Mouse (Mus musculus): ENCODE measurements around the gene Ap3d1. TPM values are rescaled to one million over a fixed set of nuclear protein-coding genes. Genes with fewer than 3 reads are reported as not detected.

Ap3d1 gene
- polyA plus RNA-seq, 1 experiment from 2014 or later = 68.4 TPM

DNA sequence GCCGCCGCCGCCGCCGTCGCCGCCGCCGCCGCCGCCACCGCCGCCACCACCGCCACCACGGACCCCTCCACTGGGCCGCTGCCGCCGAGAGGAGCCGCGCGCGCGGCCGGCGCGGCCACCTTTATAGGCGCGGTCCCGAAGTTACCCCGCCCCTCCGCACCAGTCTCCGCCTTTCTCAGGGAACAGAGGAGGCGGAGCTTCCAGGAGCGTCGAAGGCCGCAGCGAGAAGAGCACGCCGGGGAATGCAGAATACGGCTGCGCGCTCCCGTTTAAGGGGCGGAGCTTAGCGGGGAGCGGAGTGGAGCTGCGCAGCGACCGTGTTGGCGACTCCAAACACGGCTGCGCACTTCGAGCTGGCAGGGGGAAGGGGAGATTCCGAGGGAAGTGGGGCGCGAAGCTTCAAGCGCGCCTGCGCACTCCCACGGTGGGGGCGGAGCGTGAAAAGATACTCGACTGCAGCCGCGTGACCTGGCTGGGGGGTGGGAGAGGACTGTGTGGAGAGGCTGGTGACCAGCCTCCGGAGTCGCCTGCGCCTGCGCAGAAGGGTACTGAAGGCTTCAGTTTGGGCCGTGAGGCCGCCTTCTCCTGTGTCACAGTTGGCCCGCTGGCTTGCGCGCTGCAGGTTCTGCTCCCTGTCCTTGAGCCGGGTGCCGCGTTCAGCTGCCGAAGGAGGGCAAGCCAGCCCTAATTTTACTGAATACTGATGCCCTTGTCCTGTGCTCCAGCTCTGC, 65.7 kb downstream of the Ap3d1 start:
- WGBS = under 1% methylated on average over 50 of the region's 78 CpGs
- no peaks in the 10 kb centered on the region for H3K36me3 ChIP-seq (ENCODE audit: control insufficient read depth, insufficient read depth, low read length)
- H3K4me2 ChIP-seq = peak overlapping the region; percentile 92
- H3K4me1 ChIP-seq (ENCODE audit: control insufficient read depth, insufficient read depth, low read length) = peaks cover 37% of the 10 kb centered on the region
- DNase-seq (ENCODE audit: low spot score, missing footprints) (peak; percentile 100), ATAC-seq (ENCODE audit: low FRiP score) (peak; percentile 94)
- H3K27ac ChIP-seq (ENCODE audit: low read depth, low read length) = peak overlapping the region; percentile 90
- no peaks in the 10 kb centered on the region for H3K27me3 ChIP-seq (ENCODE audit: control insufficient read depth, insufficient read depth, low read length)
- no peaks in the 10 kb centered on the region for H3K9me3 ChIP-seq (ENCODE audit: control insufficient read depth, low read length)
- peak overlapping the region; percentile 98 for H3K4me3 ChIP-seq (ENCODE audit: low read depth, low read length)
- peak overlapping the region; percentile 97 for H3K9ac ChIP-seq (ENCODE audit: low read length)

DNA sequence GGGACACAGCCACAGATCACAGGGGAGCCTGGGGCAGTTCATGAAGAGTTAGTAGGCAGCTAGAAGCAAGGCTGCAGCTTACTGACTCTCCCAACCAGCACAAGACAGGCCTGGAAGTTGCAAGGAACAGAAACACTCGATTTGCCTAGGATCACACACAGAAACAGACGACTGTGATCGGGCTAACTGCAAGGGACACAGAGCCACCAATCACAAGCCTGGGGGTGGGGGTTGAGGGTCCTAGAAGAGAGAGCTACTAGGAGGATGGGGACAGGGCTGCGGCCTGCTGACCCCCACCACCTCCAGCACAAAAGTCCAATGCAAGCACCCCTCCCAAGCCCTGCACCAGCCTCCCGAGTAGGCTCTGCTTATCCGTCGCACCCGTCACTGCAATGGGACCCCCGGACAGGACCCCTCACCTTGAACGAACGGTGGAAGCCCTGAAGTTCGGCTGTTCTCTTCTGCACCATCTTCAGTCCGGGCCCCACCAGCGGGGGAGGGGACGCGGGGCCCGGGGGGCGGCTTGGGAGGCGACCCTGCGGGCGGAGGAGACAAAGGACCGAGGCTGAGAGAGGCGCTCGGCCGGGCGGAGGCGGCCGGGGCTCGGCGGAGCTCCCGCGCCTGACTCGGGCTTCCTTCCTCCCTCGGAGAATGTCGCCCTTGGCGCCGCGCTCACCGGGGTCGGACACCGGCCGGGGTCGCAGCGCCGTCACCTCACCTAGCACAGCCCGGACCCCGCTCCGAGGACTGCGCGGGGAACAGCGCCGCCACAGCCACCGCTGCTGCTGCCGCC, 66.5 kb downstream of the Ap3d1 start:
- Histone ChIP-seq H3K36me3 (ENCODE audit: control insufficient read depth, insufficient read depth, low read length) (peaks cover 4% of the 10 kb centered on the region; the same call in 1 of the 2 replicates), H3K9me3 (ENCODE audit: control insufficient read depth, low read length) (no peaks in the 10 kb centered on the region), H3K27ac (ENCODE audit: low read depth, low read length) (peak overlapping the region; percentile 59), H3K9ac (ENCODE audit: low read length) (peak overlapping the region; percentile 97), H3K4me3 (ENCODE audit: low read depth, low read length) (peak overlapping the region; percentile 98), H3K4me1 (ENCODE audit: control insufficient read depth, insufficient read depth, low read length) (peaks cover 37% of the 10 kb centered on the region), H3K27me3 (ENCODE audit: control insufficient read depth, insufficient read depth, low read length) (no peaks in the 10 kb centered on the region), H3K4me2 (peak overlapping the region; percentile 92)
- under 1% methylated on average over 44 of the region's 54 CpGs for WGBS
- DNase-seq (ENCODE audit: low spot score, missing footprints) (peak; percentile 93), ATAC-seq (ENCODE audit: low FRiP score) (peak; percentile 49)

DNA sequence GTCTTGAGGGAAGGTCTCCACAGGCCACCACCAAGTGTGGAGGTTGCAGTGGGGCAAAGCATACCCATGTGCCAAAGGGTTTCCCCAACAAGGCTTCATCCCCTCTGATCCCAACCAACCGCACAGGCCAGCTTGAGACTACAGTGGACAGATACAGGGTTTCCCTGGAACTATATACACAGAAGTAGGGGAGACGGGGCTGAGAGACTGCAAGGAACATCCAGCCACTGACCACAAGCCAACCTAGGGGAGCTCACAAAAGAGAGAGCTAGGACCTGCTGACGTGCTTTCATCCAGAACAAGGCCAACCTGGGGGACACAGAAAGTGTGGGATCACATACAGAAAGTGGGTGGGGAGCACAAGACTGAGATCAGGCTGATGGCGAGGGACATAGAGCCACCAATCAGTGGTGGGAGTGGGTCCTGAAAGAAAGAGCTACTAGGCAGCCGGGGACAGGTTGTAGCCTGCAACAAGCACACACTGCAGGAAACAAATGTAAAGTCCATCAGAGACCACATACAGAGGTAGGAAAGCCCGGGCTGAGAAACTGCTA, 67.1 kb downstream of the Ap3d1 start:
- peaks cover 8% of the 10 kb centered on the region for H3K36me3 ChIP-seq (ENCODE audit: control insufficient read depth, insufficient read depth, low read length)
- peak overlapping the region; percentile 97 for H3K9ac ChIP-seq (ENCODE audit: low read length)
- peaks cover 37% of the 10 kb centered on the region for H3K4me1 ChIP-seq (ENCODE audit: control insufficient read depth, insufficient read depth, low read length)
- H3K27ac ChIP-seq (ENCODE audit: low read depth, low read length) = peak overlapping the region; percentile 59; the same call in 1 of the 2 replicates
- H3K4me2 ChIP-seq = peak overlapping the region; percentile 92
- DNase-seq (ENCODE audit: low spot score, missing footprints) (no peak), ATAC-seq (ENCODE audit: low FRiP score) (no peak)
- WGBS = 24% methylated on average over 6 of the region's 6 CpGs
- no peaks in the 10 kb centered on the region for H3K27me3 ChIP-seq (ENCODE audit: control insufficient read depth, insufficient read depth, low read length)
- no peaks in the 10 kb centered on the region for H3K9me3 ChIP-seq (ENCODE audit: control insufficient read depth, low read length)
- H3K4me3 ChIP-seq (ENCODE audit: low read depth, low read length) = peak overlapping the region; percentile 98

DNA sequence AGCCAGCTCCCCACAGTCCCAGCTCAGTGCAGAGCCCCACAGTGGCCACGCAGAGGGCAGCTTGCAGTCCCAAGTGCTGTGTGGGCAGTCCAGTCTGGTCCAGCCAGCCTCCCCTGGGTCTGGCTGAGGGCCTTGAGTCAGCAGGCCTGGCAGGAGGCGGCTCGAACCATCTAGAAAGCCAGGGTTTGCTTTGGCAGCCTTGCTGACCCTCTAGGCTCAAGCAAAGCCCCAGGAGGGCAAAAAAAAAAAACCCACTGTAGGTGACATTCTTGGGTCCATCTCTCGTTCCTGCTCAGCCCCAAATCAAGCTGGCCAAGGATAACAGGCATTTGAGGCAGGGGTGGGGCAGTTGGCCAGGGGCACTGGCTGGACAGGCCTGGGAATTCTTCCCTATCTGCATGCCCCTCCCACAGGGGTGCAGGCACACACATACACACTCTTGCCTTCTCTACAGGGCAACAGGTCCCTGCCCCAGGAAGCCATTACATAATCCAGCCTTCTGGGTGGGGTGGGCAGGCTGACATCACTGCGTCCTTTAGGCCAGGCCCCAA, 67.8 kb downstream of the Ap3d1 start:
- no peak for DNase-seq (ENCODE audit: low spot score, missing footprints)
- Histone ChIP-seq H3K4me1 (ENCODE audit: control insufficient read depth, insufficient read depth, low read length) (peaks cover 37% of the 10 kb centered on the region), H3K9ac (ENCODE audit: low read length) (peak overlapping the region; percentile 97), H3K4me2 (peak overlapping the region; percentile 92), H3K27ac (ENCODE audit: low read depth, low read length) (no peak overlapping the region), H3K36me3 (ENCODE audit: control insufficient read depth, insufficient read depth, low read length) (peaks cover 15% of the 10 kb centered on the region), H3K9me3 (ENCODE audit: control insufficient read depth, low read length) (no peaks in the 10 kb centered on the region), H3K4me3 (ENCODE audit: low read depth, low read length) (peak overlapping the region; percentile 98), H3K27me3 (ENCODE audit: control insufficient read depth, insufficient read depth, low read length) (no peaks in the 10 kb centered on the region)
- no peak for ATAC-seq (ENCODE audit: low FRiP score)
- WGBS = 72% methylated on average over 5 of the region's 5 CpGs

DNA sequence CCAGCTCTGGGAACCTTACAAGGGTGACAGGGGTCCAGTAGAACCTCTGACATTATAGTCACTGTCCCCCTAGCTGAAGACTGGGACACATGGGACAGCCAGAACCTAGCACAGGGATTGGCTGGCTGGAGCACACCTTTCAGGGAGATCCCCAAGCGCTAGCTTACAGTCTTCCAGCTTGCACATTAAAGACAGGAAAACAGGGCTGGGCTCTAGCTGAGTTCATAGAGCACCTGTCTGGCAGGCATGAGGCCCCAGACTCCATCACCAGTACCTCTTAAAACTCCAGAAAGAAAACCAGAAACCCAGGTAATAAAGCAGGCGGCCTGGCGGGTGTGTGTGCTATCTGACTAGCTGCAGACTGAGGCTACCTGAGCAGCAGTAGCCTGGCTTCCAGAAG, 68.4 kb downstream of the Ap3d1 start:
- H3K4me1 ChIP-seq (ENCODE audit: control insufficient read depth, insufficient read depth, low read length) = peaks cover 33% of the 10 kb centered on the region
- peak overlapping the region; percentile 92; the same call in 1 of the 2 replicates for H3K4me2 ChIP-seq
- no peak overlapping the region for H3K4me3 ChIP-seq (ENCODE audit: low read depth, low read length)
- H3K9ac ChIP-seq (ENCODE audit: low read length) = peak overlapping the region; percentile 97
- no peak overlapping the region for H3K27ac ChIP-seq (ENCODE audit: low read depth, low read length)
- 92% methylated on average over 3 of the region's 3 CpGs for WGBS
- H3K9me3 ChIP-seq (ENCODE audit: control insufficient read depth, low read length) = no peaks in the 10 kb centered on the region
- DNase-seq (ENCODE audit: low spot score, missing footprints) = no peak
- no peak for ATAC-seq (ENCODE audit: low FRiP score)
- no peaks in the 10 kb centered on the region for H3K27me3 ChIP-seq (ENCODE audit: control insufficient read depth, insufficient read depth, low read length)
- H3K36me3 ChIP-seq (ENCODE audit: control insufficient read depth, insufficient read depth, low read length) = peaks cover 20% of the 10 kb centered on the region

DNA sequence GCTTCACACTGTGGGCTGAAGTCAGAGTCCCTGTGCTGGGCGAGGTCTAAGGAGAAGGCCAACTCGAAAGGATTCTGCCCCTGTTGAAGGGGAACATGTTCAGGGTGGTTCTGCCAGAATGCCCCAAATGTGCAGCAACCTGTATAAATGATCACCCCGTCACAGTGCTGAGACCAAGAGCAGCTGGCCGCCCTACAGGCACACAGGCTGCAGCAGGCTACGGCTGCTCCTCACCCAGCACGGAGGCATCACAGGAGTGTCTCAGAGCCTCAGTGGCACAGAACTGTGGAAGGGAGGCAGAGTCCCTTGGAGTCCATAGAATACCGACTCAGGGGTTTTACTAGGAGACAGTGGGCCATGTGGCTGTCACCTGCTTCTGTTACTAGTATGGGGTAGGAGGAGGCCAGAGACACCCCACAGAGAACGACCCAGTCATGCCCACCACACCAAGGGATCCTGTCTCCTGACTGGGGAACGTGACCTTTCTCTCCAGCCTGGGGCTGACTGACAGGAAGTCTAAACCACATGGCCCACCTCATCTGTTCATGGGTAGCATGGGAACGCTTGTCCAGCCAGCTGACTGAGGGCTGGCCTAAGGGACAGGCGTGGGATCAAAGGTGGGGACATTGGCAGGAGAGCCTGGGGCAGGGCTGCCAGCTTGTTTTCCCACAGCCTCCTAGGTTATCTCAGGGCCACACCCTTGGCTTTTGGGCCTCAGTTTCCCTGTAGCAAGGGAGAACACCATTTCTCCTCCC, 70.0 kb downstream of the Ap3d1 start:
- H3K9ac ChIP-seq (ENCODE audit: low read length) = no peak overlapping the region
- ATAC-seq (ENCODE audit: low FRiP score) (no peak), DNase-seq (ENCODE audit: low spot score, missing footprints) (no peak)
- H3K4me3 ChIP-seq (ENCODE audit: low read depth, low read length) = no peak overlapping the region
- H3K4me2 ChIP-seq = no peak overlapping the region
- no peaks in the 10 kb centered on the region for H3K9me3 ChIP-seq (ENCODE audit: control insufficient read depth, low read length)
- peaks cover 36% of the 10 kb centered on the region for H3K36me3 ChIP-seq (ENCODE audit: control insufficient read depth, insufficient read depth, low read length)
- no peak overlapping the region for H3K27ac ChIP-seq (ENCODE audit: low read depth, low read length)
- WGBS = 88% methylated on average over 11 of the region's 11 CpGs
- H3K4me1 ChIP-seq (ENCODE audit: control insufficient read depth, insufficient read depth, low read length) = peaks cover 23% of the 10 kb centered on the region
- no peaks in the 10 kb centered on the region for H3K27me3 ChIP-seq (ENCODE audit: control insufficient read depth, insufficient read depth, low read length)

DNA sequence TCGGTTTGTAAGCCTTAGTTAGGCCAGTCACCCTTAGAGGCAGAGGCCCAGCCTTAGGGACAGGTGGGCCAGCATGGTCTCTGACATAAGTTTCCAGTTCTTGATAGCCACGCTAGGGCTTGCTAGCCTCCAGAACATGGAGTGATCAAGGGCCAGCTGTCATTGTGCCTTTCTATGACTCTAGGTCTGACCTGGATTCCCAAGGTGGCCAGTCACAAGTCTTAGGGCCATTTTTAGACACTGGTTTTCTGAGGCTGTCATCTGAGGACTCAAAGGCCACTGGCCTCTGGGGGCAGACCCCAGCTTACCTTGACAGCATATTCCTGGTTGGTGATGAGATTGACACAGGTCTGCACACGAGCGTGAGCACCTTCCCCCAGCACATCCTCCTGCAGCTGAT, 70.8 kb downstream of the Ap3d1 start:
- Histone ChIP-seq H3K36me3 (ENCODE audit: control insufficient read depth, insufficient read depth, low read length) (peaks cover 43% of the 10 kb centered on the region), H3K4me1 (ENCODE audit: control insufficient read depth, insufficient read depth, low read length) (peaks cover 19% of the 10 kb centered on the region)

DNA sequence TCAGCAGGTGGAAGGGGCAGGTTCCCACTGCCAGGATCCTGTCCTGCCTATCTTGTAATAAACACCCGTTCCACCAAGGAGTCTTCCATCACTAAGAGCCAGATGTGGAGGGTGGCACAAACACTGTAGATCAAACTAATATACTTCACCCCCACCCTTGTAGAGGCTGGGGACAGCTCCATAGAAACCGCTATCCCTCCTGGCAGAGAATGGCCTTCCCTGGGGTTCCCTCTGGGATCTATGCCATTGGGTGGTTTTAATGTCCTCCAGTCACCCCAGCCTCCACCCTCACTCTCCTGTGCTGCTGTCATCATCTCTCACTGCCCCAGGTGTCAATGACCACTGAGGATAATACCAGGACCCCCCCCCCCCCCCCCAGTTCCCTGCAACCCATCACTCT, 71.5 kb downstream of the Ap3d1 start:
- H3K27ac ChIP-seq (ENCODE audit: low read depth, low read length) = no peak overlapping the region
- H3K4me2 ChIP-seq = no peak overlapping the region
- no peak for DNase-seq (ENCODE audit: low spot score, missing footprints)
- H3K27me3 ChIP-seq (ENCODE audit: control insufficient read depth, insufficient read depth, low read length) = no peaks in the 10 kb centered on the region
- no peak overlapping the region for H3K4me3 ChIP-seq (ENCODE audit: low read depth, low read length)
- 93% methylated on average over 2 of the region's 2 CpGs for WGBS
- ATAC-seq (ENCODE audit: low FRiP score) = no peak
- H3K36me3 ChIP-seq (ENCODE audit: control insufficient read depth, insufficient read depth, low read length) = peaks cover 43% of the 10 kb centered on the region
- H3K4me1 ChIP-seq (ENCODE audit: control insufficient read depth, insufficient read depth, low read length) = peaks cover 20% of the 10 kb centered on the region
- no peaks in the 10 kb centered on the region for H3K9me3 ChIP-seq (ENCODE audit: control insufficient read depth, low read length)
- H3K9ac ChIP-seq (ENCODE audit: low read length) = no peak overlapping the region

More for the DNA sequence above, 70.8 kb downstream of the Ap3d1 start:
- 92% methylated on average over 4 of the region's 4 CpGs for WGBS
- no peak overlapping the region for H3K9ac ChIP-seq (ENCODE audit: low read length)
- H3K9me3 ChIP-seq (ENCODE audit: control insufficient read depth, low read length) = no peaks in the 10 kb centered on the region
- H3K27me3 ChIP-seq (ENCODE audit: control insufficient read depth, insufficient read depth, low read length) = no peaks in the 10 kb centered on the region
- H3K27ac ChIP-seq (ENCODE audit: low read depth, low read length) = no peak overlapping the region
- no peak for DNase-seq (ENCODE audit: low spot score, missing footprints)
- H3K4me3 ChIP-seq (ENCODE audit: low read depth, low read length) = no peak overlapping the region
- ATAC-seq (ENCODE audit: low FRiP score) = no peak
- H3K4me2 ChIP-seq = no peak overlapping the region

Data from midbrain, embryonic 11.5 days (tissue).